Mouse (Mus musculus) MEL (cell line): ENCODE measurements around the gene Csdc2.

ENCODE experiments used
- CHD1 ChIP-seq: IDR thresholded peaks from 2 replicates; pipeline ENCODE4 v1.6.1; 2012; ENCODE audit warnings: low read depth, mild to moderate bottlenecking, inconsistent platforms, low read length, improper control_type of control experiment
- CHD2 ChIP-seq: IDR thresholded peaks from 2 replicates; pipeline ENCODE4 v1.6.1; 2011; ENCODE audit warnings: low read length, improper control_type of control experiment
- CTCF ChIP-seq, 3 experiments: IDR thresholded peaks in 2 of 3; conservative IDR thresholded peaks in 1 of 3; 2 replicates each; pipeline ENCODE4 v1.5.1; 2011 to 2012; ENCODE audit warnings: low read length in 3 of 3, low read depth in 2 of 3, mild to moderate bottlenecking in 2 of 3, improper control_type of control experiment in 1 of 3, inconsistent platforms in 1 of 3, mixed read lengths in 1 of 3, moderate library complexity in 1 of 3; ENCODE audit not compliant: control insufficient read depth in 1 of 3, insufficient read depth in 1 of 3, poor library complexity in 1 of 3, severe bottlenecking in 1 of 3
- GABPA ChIP-seq: IDR thresholded peaks from 2 replicates; pipeline ENCODE4 v1.6.1; 2012; ENCODE audit warnings: low read depth, mild to moderate bottlenecking, inconsistent platforms, low read length, improper control_type of control experiment, moderate library complexity
- POLR2A ChIP-seq, 2 experiments: IDR thresholded peaks; 2 replicates each; pipeline ENCODE4 v1.6.1; 2011 to 2012; ENCODE audit warnings: low read length in 2 of 2, mild to moderate bottlenecking in 2 of 2, control low read depth in 1 of 2, improper control_type of control experiment in 1 of 2, low read depth in 1 of 2, moderate library complexity in 1 of 2; ENCODE audit not compliant: control insufficient read depth in 1 of 2, insufficient read depth in 1 of 2, poor library complexity in 1 of 2
- POLR2AphosphoS2 ChIP-seq: IDR thresholded peaks from 2 replicates; pipeline ENCODE4 v1.6.1; 2011; ENCODE audit warnings: low read length, improper control_type of control experiment

- TF ChIP-seq CTCF (IDR thresholded peaks at IDR 0.05 in 2 of 3, conservative IDR thresholded peaks at IDR 0.05 in 1 of 3; ENCODE audit: control insufficient read depth in 1 of 3, insufficient read depth in 1 of 3, low read depth in 2 of 3, low read length in 3 of 3, poor library complexity in 1 of 3, severe bottlenecking in 1 of 3) (no peak), POLR2A (IDR thresholded peaks at IDR 0.05; ENCODE audit: control insufficient read depth in 1 of 2, insufficient read depth in 1 of 2, low read depth in 1 of 2, low read length in 2 of 2, poor library complexity in 1 of 2) (no peak), GABPA (no peak), POLR2AphosphoS2 (no peak), CHD1 (no peak), CHD2 (no peak)
Measured at GRCm38 (mm10) chr15:81985267-81986161, 49.0 kb downstream of the Csdc2 start.
